Mouse (Mus musculus) ZHBTc4 (cell line): Measurements from ENCODE around the gene Usp33.
A peak's percentile ranks its signal among the peaks of the same experiment; 100 is the strongest.

Source experiments
- DNase-seq: peaks from one replicate; pipeline ENCODE4 v3.0.0-alpha.2; 2011; ENCODE audit warnings: low read depth, low spot score

Usp33 gene

DNA sequence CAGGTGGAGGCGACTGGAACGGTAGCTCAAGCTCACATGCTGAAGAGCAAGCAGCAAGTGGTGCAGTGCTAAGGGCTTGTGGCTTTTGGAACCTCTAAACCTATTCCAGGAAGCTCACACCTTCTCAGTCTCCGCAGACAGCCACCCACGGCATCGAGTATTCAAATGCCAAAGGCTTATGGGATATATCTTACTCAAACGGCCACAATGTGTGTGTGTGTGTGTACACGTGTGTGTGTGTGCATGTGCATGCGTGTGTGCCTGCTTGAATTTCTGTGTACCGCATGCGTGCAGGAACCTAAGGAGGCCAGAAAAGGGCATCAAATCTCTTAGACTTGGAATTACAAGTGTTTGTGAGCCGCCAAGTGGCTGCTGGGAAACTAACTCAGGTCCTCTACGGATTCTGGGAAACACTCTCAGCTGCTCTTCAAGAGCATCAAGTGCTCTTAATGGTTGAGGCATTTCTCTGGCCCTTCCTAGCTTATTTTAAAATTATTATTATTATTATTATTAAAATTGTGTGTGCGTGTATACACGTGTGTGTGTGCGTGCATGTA lies 3.2 kb upstream of the Usp33 start:
- no peak for DNase-seq

GRCm38 (mm10) chr3:152346633-152347141 lies 409 bp downstream of the Usp33 start:
- peak; percentile 54 for DNase-seq

- DNase-seq = no peak
Measured at GRCm38 (mm10) chr3:152347227-152347626, 949 bp downstream of the Usp33 start.

- DNase-seq = no peak
Measured at GRCm38 (mm10) chr3:152348011-152348830, 1.9 kb downstream of the Usp33 start.

DNA sequence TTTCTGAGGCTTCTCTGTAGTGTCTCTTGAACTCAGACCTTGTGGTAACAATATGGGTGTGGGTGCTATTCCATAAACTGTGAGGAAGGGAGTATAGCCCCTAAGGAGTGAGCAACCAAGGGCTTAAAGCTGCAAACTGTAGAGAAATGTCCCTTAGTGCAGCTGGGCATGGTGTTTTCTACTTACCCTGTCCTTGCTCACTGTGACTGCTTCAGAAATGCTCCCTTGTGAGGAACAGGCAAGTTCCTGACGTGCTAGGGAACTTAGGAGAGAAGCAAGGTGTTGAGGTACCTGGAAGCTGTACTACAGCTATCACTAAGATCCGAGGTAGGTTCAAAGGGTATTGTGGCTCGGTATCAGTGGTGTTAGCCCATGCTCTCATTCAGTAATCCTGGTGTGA lies 4.2 kb downstream of the Usp33 start:
- DNase-seq = no peak

DNA sequence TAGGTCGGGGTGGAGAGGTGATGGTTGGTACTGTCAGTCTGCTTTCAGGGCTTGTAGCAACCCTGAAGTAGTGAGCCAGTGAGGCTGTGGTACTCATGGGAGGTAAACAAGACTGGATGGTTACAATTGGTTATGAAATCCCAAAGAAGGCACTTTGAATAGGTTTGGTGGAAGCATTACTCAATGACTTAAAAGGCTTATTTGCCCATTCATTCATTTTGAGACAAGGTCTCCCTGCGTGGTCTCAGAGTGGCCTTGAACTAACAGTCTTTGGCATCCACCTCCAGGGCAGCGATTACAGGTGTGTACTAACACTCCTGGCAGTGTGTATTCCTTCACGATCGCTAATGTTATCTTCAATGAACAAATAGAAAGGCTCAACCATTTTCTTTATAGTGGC lies 4.7 kb downstream of the Usp33 start:
- no peak for DNase-seq

- no peak for DNase-seq
Measured at GRCm38 (mm10) chr3:152352289-152352688, 6.0 kb downstream of the Usp33 start.

- no peak for DNase-seq
Measured at GRCm38 (mm10) chr3:152353434-152354177, 7.3 kb downstream of the Usp33 start.

GRCm38 (mm10) chr3:152355361-152355760 lies 9.1 kb downstream of the Usp33 start:
- DNase-seq = no peak

GRCm38 (mm10) chr3:152356751-152357150 lies 10.5 kb downstream of the Usp33 start:
- DNase-seq = peak; percentile 23

DNA sequence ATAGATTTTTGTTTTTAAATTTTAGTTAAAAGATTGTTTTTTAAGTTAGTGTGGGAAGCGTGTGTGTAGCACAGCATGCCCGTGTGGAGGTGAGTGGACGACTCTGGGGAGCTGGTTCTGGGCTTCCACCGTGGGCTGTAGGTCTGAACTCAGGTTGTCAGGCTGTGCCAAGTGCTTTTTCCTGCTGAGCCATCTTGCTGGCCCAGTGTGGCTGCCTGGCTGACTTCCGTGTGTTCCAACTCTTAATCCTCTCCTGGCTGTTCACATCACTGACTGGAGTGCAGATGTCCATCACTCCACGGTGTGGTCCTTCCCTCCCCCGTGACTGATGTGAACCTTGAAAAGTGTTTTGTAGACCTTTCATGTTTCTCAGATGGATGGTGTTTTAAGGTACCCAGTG lies 12.9 kb downstream of the Usp33 start:
- DNase-seq = no peak

- no peak for DNase-seq
Measured at GRCm38 (mm10) chr3:152364181-152364580, 17.9 kb downstream of the Usp33 start.

DNA sequence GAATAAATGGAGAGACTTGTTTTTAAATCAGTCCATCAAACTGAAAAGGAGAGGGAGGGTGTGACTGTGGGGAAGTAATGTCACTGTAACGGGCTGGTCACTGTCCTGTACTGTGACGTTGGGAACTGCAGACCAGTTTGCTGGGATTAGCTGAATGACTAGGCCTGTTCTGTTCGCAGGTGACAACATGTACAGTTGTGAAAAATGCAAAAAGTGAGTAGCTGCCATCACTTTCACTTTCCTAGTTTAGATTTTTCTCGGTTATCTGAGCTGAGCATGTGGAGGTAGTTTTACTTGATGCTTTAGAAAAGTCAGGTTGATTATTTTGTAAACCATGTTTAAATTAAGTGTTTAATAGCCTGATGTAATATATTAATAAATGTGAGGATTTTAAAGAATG lies 29.8 kb downstream of the Usp33 start:
- DNase-seq = no peak

DNA sequence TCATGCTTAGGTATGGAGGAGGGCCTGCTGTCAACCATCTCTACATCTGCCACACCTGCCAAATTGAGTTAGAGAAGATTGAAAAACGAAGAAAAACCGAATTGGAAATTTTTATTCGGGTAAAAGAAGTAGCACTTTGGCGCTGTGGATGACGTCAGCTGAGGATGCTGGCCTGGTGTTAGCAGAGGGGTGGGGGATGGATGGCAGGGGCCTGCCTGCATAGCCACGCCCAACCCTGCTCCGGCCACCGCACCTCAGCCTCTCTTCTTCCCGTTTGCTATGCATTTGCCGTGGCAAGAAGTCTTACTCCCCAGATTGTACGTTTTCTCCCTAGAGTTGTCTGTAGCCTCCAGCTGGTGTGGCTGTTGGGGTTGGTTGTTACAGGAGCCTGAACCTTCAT lies 37.8 kb downstream of the Usp33 start:
- DNase-seq = peak; percentile 79

GRCm38 (mm10) chr3:152395350-152396277 lies 49.3 kb downstream of the Usp33 start, which contains the start of gene Zzz3:
TSS of gene Zzz3 (plus strand) at chr3:152395473.
- DNase-seq = peak; percentile 95

GRCm38 (mm10) chr3:152396278-152396987 lies 50.2 kb downstream of the Usp33 start:
- peak; percentile 98 for DNase-seq

- no peak for DNase-seq
Measured at GRCm38 (mm10) chr3:152396988-152397314, 50.7 kb downstream of the Usp33 start.

DNA sequence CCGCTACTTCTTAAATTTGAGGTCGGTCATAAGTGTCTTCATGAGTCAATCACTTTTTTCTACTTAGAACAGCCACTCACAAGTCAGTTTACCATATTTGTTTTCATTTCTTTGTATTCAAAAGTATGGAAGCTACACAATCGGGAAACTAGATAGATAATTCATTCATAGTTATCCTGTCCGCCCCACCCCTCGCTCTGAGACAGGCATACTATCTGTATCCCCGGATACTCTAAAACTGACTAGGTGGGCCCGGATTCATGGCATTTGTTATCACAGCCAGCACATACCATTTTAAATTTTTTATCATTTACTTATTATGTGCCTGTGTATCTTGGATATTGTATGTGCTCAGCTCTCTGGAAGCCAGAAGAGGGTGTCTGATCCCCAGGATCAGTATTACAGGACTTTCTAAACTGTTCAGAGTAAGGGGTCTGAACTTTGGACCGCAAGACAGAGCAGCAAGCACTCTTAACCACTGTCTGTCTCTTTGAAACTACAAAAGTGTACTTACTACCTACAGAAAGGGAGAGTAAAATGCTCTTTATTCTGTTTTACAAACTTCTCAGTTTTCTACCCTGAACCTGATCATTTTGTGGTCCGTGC lies 51.2 kb downstream of the Usp33 start:
- no peak for DNase-seq

DNA sequence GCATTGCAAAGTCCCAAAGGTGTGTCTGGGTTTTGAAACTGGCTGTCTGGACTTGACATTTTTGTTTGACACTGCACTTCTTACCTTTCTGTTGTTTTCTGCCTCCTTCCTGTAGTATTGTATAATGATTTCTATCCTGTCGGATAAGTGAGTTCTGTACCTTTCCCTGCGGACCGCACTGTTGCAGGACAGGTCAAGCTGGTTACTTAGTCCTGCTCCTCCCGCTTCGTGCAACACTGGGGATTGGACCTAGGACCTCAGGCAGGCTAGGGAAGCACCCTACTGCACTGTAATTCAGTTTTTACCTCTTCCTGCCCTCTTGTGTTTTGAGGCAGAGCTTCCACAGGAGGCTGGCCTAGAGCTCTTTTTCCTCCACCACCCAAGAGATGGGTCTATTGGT lies 54.2 kb downstream of the Usp33 start:
- no peak for DNase-seq

DNA sequence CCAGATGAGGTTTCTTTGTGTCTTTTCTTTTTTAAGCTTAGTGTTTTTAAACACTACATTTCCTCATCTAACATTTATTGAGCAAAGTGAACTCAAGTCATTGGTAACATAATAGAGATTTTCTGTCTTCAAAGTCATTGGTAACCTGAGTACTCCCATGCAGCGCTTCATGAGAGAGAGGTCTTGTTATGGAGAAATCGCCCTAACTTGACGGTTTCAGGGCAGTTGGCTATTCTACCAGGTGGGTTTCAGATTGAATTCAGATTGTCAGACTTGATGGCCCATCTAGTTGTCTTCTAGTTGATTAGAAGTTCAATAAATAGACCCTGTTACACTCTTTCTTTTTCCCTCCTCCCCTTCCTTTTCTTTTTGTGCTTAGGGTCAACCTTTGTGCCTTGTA lies 54.6 kb downstream of the Usp33 start:
- DNase-seq = peak; percentile 29
